ENCODE assay signal across 14 mouse cellular contexts in the genomic region with DNA sequence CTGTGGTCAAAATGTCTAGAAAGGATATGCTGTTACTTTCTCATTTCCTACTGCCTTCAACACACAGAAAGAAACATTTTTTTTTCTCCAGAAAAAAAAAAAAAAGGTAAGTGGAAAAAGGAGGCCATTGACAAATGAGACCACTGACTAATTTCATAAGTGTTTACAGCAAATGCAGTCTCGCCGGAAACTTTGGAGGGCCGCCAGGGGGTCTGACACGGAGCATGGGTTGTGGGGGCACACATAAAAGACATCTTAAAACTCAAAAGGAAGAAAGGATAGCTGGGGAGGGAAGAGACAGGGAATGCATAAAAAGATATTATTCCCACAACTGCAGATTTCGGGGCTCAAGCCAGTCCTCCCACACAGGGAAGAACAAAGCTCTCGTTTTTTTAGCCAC.
"Had no signal": no experiment of that assay in that cellular context is flagged by ENCODE, and none has a peak within 500 bp of the region (broad histone marks: within the 10 kb centered on the region; RNA-seq: fewer than 3 reads in every experiment).

No protein-coding gene starts in this region.

- H3K4me2 ChIP-seq: midbrain, embryonic 11.5 days; midbrain, embryonic 15.5 days; neural tube, embryonic 12.5 days; stomach, embryonic 15.5 days had no signal

- ATAC-seq: inflammation-experienced regulatory T-cells, adult 6 months; midbrain, embryonic 15.5 days had no signal

- H3K9me3 ChIP-seq: megakaryocyte, embryonic 14.5 days; midbrain, embryonic 15.5 days; neural tube, embryonic 12.5 days; stomach, embryonic 15.5 days had no signal

- H3K36me3 ChIP-seq: midbrain, embryonic 15.5 days; neural tube, embryonic 12.5 days; stomach, embryonic 15.5 days had no signal

- H3K9ac ChIP-seq: liver, embryonic 14.5 days; midbrain, embryonic 15.5 days; neural tube, embryonic 12.5 days; stomach, embryonic 15.5 days had no signal

- DNase-seq: kidney, adult 2 months; kidney, postnatal 14 days; lung, adult 2 months; lung, postnatal 10 days; thymus, postnatal 4 days had no signal

- H3K27ac ChIP-seq: left cerebral cortex, adult 2 months; liver, embryonic 14.5 days; macrophage; midbrain, embryonic 15.5 days; neural tube, embryonic 12.5 days; stomach, embryonic 15.5 days had no signal

- H3K27me3 ChIP-seq: midbrain, embryonic 15.5 days; neural tube, embryonic 12.5 days; stomach, embryonic 15.5 days had no signal

- H3K4me1 ChIP-seq: megakaryocyte, embryonic 14.5 days; midbrain, embryonic 15.5 days had no signal

- H3K4me3 ChIP-seq: left cerebral cortex, adult 2 months; megakaryocyte, embryonic 14.5 days; midbrain, embryonic 15.5 days; neural tube, embryonic 12.5 days; stomach, embryonic 15.5 days had no signal
